Mouse (Mus musculus): ENCODE measurements around the gene Ptgfrn. TPM values are rescaled to one million over a fixed set of nuclear protein-coding genes. Genes with fewer than 3 reads are reported as not detected.

The Ptgfrn gene
- 1 to 10 TPM; 2.4 to 2.6 TPM for total RNA-seq (2023)

DNA sequence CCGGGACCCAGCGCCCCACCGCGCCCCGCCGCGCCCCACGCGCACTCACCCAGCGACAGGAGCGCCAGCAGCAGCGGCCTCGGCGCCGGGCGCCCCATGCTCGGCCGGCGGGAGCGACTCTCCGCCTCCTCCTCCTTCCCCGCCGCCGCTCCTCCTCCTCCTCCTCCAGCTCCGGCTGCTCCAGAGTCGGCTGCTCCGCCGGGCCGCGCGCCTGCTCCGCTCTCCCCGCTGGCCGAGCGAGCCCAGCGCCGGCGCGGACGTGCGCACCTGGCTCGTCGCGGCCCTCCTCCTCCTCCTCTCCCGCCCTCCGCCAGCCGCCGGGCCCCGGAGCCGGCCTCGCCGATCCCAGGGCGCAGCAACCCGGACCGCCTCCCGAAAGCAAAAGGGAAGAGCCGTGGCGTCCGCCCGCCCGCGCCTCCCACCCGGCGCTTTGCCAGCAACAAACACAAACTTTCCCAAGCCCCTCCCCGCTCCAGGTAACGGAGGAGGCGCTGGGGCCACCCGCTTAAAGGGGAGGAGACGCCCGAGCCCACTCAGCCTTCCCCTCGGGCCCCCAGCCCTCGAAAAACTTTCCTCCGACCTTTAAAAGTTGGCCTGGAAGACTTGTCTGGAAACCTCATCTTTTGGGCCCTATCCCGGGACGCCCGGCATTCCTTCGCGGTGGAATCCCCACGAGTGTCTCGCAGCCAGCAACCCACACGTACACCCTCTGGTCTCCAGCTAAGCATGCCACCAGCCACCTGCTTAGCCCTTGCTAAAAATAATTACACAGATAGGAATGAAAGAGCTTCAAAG lies at the start of gene Ptgfrn:
TSS of gene Ptgfrn (minus strand) at position 236 of the 795 bp plus-strand sequence.

DNA sequence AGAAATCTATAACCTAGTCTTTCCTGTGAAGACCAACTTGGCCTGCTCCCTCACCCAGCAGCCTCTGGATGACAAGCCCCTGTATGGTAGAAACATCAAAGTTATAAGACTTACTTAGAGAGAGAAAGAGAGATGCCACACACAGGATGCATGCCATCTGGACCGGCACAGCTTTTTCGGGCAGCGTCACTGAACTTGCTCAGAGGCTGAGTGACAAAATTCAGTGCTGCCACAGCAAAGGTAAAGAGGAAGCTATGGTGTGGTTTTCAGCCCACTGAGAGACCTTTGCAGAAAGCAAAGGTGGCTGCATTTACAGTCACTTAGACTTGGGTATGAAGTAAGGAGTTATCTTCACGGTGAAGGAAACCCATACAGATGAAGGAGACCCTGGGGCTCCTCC lies 80.7 kb downstream of the Ptgfrn start, which contains the start of gene Cd101:
TSS of gene Cd101 (minus strand) at position 218 of the 400 bp plus-strand sequence.

Other genes with a start within 250 kb of the Ptgfrn start
- gene Trim45, start 188.1 kb downstream of the Ptgfrn start, total RNA-seq (2023) = 1 to 10 TPM; 1.8 to 3.1 TPM
- gene Ttf2, start 140.6 kb downstream of the Ptgfrn start, total RNA-seq (2023) = 10 to 100 TPM; 14.3 to 14.6 TPM
- 10 to 100 TPM; 55.7 to 57.4 TPM for gene Cd101, start 80.7 kb downstream of the Ptgfrn start, total RNA-seq (2023)
- 1 to 10 TPM in 1 of 2 experiments, under 1 TPM in 1; 0.92 to 3.8 TPM for gene Cd2, start 177.7 kb upstream of the Ptgfrn start, total RNA-seq (2023)

Measured in neutrophil, adult 83 days (primary cell).